8 mouse cellular contexts compared by ENCODE assay signal in genomic region chr16:18775621-18776555, GRCm38 (mm10). TPM values are rescaled to one million over a fixed set of nuclear protein-coding genes. Genes with fewer than 3 reads are reported as not detected.
DNase-seq lines count a peak whose midpoint lies in the region; ATAC-seq and TF ChIP-seq lines count a peak whose summit lies in the region.

No protein-coding gene starts in this region.

- no peak for TF ChIP-seq POLR2A in thymus, adult 2 months (IDR thresholded peaks at IDR 0.05; ENCODE audit: control insufficient read depth, extremely low read depth, insufficient read depth, low read length, poor library complexity)

- H3K27ac ChIP-seq in ES-E14 (ENCODE audit: insufficient read depth, low read depth, low read length, poor library complexity, severe bottlenecking) = no peak overlapping the region
- peak overlapping the region; percentile 8; the same call in 1 of the 2 replicates for H3K27ac ChIP-seq in embryonic facial prominence, embryonic 15.5 days (replicated peaks)
- H3K27ac ChIP-seq in hindbrain, embryonic 13.5 days = no peak overlapping the region
- H3K27ac ChIP-seq in liver, embryonic 15.5 days (replicated peaks) = no peak overlapping the region
- no peak overlapping the region for H3K27ac ChIP-seq in thymus, adult 2 months (ENCODE audit: control insufficient read depth, insufficient read depth, low read length)

- H3K4me2 ChIP-seq in embryonic facial prominence, embryonic 15.5 days (replicated peaks) = peak overlapping the region; percentile 60; the same call in 1 of the 2 replicates
- peak overlapping the region; percentile 69 for H3K4me2 ChIP-seq in hindbrain, embryonic 13.5 days
- H3K4me2 ChIP-seq in liver, embryonic 15.5 days = 0 out of 2 replicates have a peak overlapping the region, but pooled peaks have one; percentile 2

- TF ChIP-seq CTCF in thymus, adult 2 months (IDR thresholded peaks at IDR 0.05; ENCODE audit: borderline replicate concordance, control insufficient read depth, extremely low read depth, insufficient read depth, low read length, poor library complexity) = no peak

- peaks cover 54% of the 10 kb centered on the region for H3K27me3 ChIP-seq in embryonic facial prominence, embryonic 15.5 days
- peaks cover 57% of the 10 kb centered on the region for H3K27me3 ChIP-seq in hindbrain, embryonic 13.5 days
- H3K27me3 ChIP-seq in liver, embryonic 15.5 days = peaks cover 70% of the 10 kb centered on the region
- no peaks in the 10 kb centered on the region; the same call in 1 of the 2 replicates for H3K27me3 ChIP-seq in thymus, adult 2 months (ENCODE audit: control insufficient read depth, insufficient read depth, low read length)

- in situ Hi-C loops in ES-E14 (cut with MboI; ENCODE audit: low sequenced_read_pairs in 2 of 2, unreplicated experiment in 2 of 2) = no loop called here

- 25% methylated on average over 18 of the region's 18 CpGs for WGBS in embryonic facial prominence, embryonic 15.5 days
- WGBS in hindbrain, embryonic 13.5 days = 23% methylated on average over 18 of the region's 18 CpGs
- WGBS in liver, embryonic 15.5 days (ENCODE audit: insufficient replicate concordance) = 26% methylated on average over 18 of the region's 18 CpGs
- WGBS in thymus, adult 2 months = 57% methylated on average over 18 of the region's 18 CpGs

- H3K4me3 ChIP-seq in ES-E14 (ENCODE audit: insufficient read depth in 1 of 2, low read depth in 1 of 2, low read length in 2 of 2, poor library complexity in 1 of 2, severe bottlenecking in 1 of 2) = peak overlapping the region; percentile 47 to 69
- peak overlapping the region; percentile 40 for H3K4me3 ChIP-seq in embryonic facial prominence, embryonic 15.5 days (replicated peaks)
- H3K4me3 ChIP-seq in hindbrain, embryonic 13.5 days = peak overlapping the region; percentile 47
- H3K4me3 ChIP-seq in liver, embryonic 15.5 days (replicated peaks) = no peak overlapping the region
- H3K4me3 ChIP-seq in thymus, adult 2 months (ENCODE audit: control insufficient read depth, insufficient read depth, low read length) = no peak overlapping the region

- DNase-seq in ES-E14 (ENCODE audit: low read depth, low spot score) = no peak
- peak; percentile 72 for DNase-seq in retina, postnatal 1 day
- DNase-seq in thymus, adult 2 months = no peak
- DNase-seq in spleen, postnatal 36 days (ENCODE audit: low spot score in 2 of 2) = no peak

- H3K36me3 ChIP-seq in ES-E14 (ENCODE audit: control insufficient read depth, insufficient read depth, low read length, poor library complexity, severe bottlenecking) = peaks cover 4% of the 10 kb centered on the region
- H3K36me3 ChIP-seq in embryonic facial prominence, embryonic 15.5 days = no peaks in the 10 kb centered on the region
- no peaks in the 10 kb centered on the region for H3K36me3 ChIP-seq in hindbrain, embryonic 13.5 days
- H3K36me3 ChIP-seq in liver, embryonic 15.5 days (replicated peaks) = peaks cover 10% of the 10 kb centered on the region
- no peaks in the 10 kb centered on the region for H3K36me3 ChIP-seq in thymus, adult 2 months (ENCODE audit: control insufficient read depth, insufficient read depth, low read length)

- peak overlapping the region; percentile 27; the same call in 1 of the 2 replicates for H3K9ac ChIP-seq in ES-E14 (ENCODE audit: insufficient read depth, low read depth, low read length, poor library complexity, severe bottlenecking)
- no peak overlapping the region for H3K9ac ChIP-seq in embryonic facial prominence, embryonic 15.5 days
- H3K9ac ChIP-seq in hindbrain, embryonic 13.5 days = no peak overlapping the region
- no peak overlapping the region for H3K9ac ChIP-seq in liver, embryonic 15.5 days

- peaks cover 2 to 18% of the 10 kb centered on the region in 2 experiments; a peak in 2 of 4 replicates for H3K4me1 ChIP-seq in ES-E14 (ENCODE audit: control insufficient read depth in 2 of 2, insufficient read depth in 2 of 2, low read length in 2 of 2, poor library complexity in 1 of 2)
- H3K4me1 ChIP-seq in embryonic facial prominence, embryonic 15.5 days = peaks cover 17% of the 10 kb centered on the region
- peaks cover 20% of the 10 kb centered on the region for H3K4me1 ChIP-seq in hindbrain, embryonic 13.5 days (replicated peaks)
- H3K4me1 ChIP-seq in liver, embryonic 15.5 days (replicated peaks) = no peaks in the 10 kb centered on the region
- H3K4me1 ChIP-seq in thymus, adult 2 months (replicated peaks; ENCODE audit: control insufficient read depth, insufficient read depth, low read length) = no peaks in the 10 kb centered on the region

- H3K9me3 ChIP-seq in ES-E14 (ENCODE audit: control insufficient read depth, insufficient read depth, low read depth, low read length) = no peaks in the 10 kb centered on the region
- no peaks in the 10 kb centered on the region for H3K9me3 ChIP-seq in embryonic facial prominence, embryonic 15.5 days (replicated peaks)
- no peaks in the 10 kb centered on the region for H3K9me3 ChIP-seq in hindbrain, embryonic 13.5 days
- H3K9me3 ChIP-seq in liver, embryonic 15.5 days (replicated peaks) = no peaks in the 10 kb centered on the region

- no peak for ATAC-seq in embryonic facial prominence, embryonic 15.5 days (ENCODE audit: insufficient number of reproducible peaks, low FRiP score, low TSS enrichment, low read depth)
- no peak for ATAC-seq in hindbrain, embryonic 13.5 days (ENCODE audit: low FRiP score)
- no peak for ATAC-seq in liver, embryonic 15.5 days (ENCODE audit: insufficient read depth)
- no peak for ATAC-seq in megakaryocyte-erythroid progenitor cell, adult 5-6 weeks (replicated peaks; ENCODE audit: low FRiP score, low TSS enrichment, poor library complexity, severe bottlenecking)

TF ChIP-seq in ES-E14, 5 proteins besides CTCF, POLR2A, EP300 and RAD21:
- no peak for TF ChIP-seq ZC3H11A (IDR thresholded peaks at IDR 0.05; ENCODE audit: borderline replicate concordance, low read depth, low read length)

RNA-seq across cellular contexts. Expression of gene Cldn5, which starts 0.8 kb away (rescaled TPM):
- total RNA-seq in ES-E14 (2012; rRNA removed) = 2.5 and 9.1 TPM in 2 replicates
- polyA plus RNA-seq in embryonic facial prominence, embryonic 15.5 days (2015; fragmentation: Nextera tagmentation; extraction: Ambion mirVana) = 35.1 and 37.1 TPM in 2 replicates
- polyA plus RNA-seq in hindbrain, embryonic 13.5 days (2015; fragmentation: Nextera tagmentation; extraction: Ambion mirVana) = 87.2 and 94.4 TPM in 2 replicates
- polyA plus RNA-seq in liver, embryonic 15.5 days (2015; fragmentation: Nextera tagmentation; extraction: Ambion mirVana) = 8.4 and 8.5 TPM in 2 replicates
- polyA plus RNA-seq in thymus, adult 2 months (2012; rRNA removed) = 12.2 and 15.2 TPM in 2 replicates
- total RNA-seq in megakaryocyte-erythroid progenitor cell, adult 5-6 weeks (2014; fragmentation: Nextera tagmentation) = not detected in 2 replicates
- not detected in 2 replicates for total RNA-seq in megakaryocyte-erythroid progenitor cell, adult 5-6 weeks (2017)

RNA-seq across cellular contexts. Expression of gene Ufd1, which starts 35.7 kb away (rescaled TPM):
- 49.0 and 49.2 TPM in 2 replicates for total RNA-seq in ES-E14 (2012; rRNA removed)
- 86.8 and 90.9 TPM in 2 replicates for polyA plus RNA-seq in embryonic facial prominence, embryonic 15.5 days (2015; fragmentation: Nextera tagmentation; extraction: Ambion mirVana)
- 109 and 118 TPM in 2 replicates for polyA plus RNA-seq in hindbrain, embryonic 13.5 days (2015; fragmentation: Nextera tagmentation; extraction: Ambion mirVana)
- polyA plus RNA-seq in liver, embryonic 15.5 days (2015; fragmentation: Nextera tagmentation; extraction: Ambion mirVana) = 39.5 and 40.6 TPM in 2 replicates
- 45.5 and 47.3 TPM in 2 replicates for polyA plus RNA-seq in thymus, adult 2 months (2012; rRNA removed)
- 80.2 and 81.2 TPM in 2 replicates for total RNA-seq in megakaryocyte-erythroid progenitor cell, adult 5-6 weeks (2014; fragmentation: Nextera tagmentation)
- total RNA-seq in megakaryocyte-erythroid progenitor cell, adult 5-6 weeks (2017) = 73.7 and 112 TPM in 2 replicates

RNA-seq across cellular contexts. Expression of gene Cdc45, which starts 35.9 kb away (rescaled TPM):
- 52.5 and 53.5 TPM in 2 replicates for total RNA-seq in ES-E14 (2012; rRNA removed)
- polyA plus RNA-seq in embryonic facial prominence, embryonic 15.5 days (2015; fragmentation: Nextera tagmentation; extraction: Ambion mirVana) = 34.5 and 36.9 TPM in 2 replicates
- 11.3 and 12.3 TPM in 2 replicates for polyA plus RNA-seq in hindbrain, embryonic 13.5 days (2015; fragmentation: Nextera tagmentation; extraction: Ambion mirVana)
- polyA plus RNA-seq in liver, embryonic 15.5 days (2015; fragmentation: Nextera tagmentation; extraction: Ambion mirVana) = 40.7 and 42.7 TPM in 2 replicates
- 67.6 and 80.8 TPM in 2 replicates for polyA plus RNA-seq in thymus, adult 2 months (2012; rRNA removed)
- 63.3 and 67.3 TPM in 2 replicates for total RNA-seq in megakaryocyte-erythroid progenitor cell, adult 5-6 weeks (2014; fragmentation: Nextera tagmentation)
- 58.1 and 69.0 TPM in 2 replicates for total RNA-seq in megakaryocyte-erythroid progenitor cell, adult 5-6 weeks (2017)

Comparison
In these comparisons a context has a peak if more than half of its experiments do, and no peak if none do; other contexts are left out.
1. H3K4me3 ChIP-seq: peak in ES-E14 (2 of 2), embryonic facial prominence, embryonic 15.5 days (single experiment) and hindbrain, embryonic 13.5 days (single experiment); none in liver, embryonic 15.5 days (single experiment) and thymus, adult 2 months (single experiment).
2. H3K4me2 ChIP-seq: peak in every context shown above with its lines; median percentile 69 in hindbrain, embryonic 13.5 days; 60 in embryonic facial prominence, embryonic 15.5 days; 2 in liver, embryonic 15.5 days.